Mouse (Mus musculus) left cerebral cortex, adult 6 months (tissue): ENCODE results near the gene Gm21992. TPM values are rescaled to one million over a fixed set of nuclear protein-coding genes. Genes with fewer than 3 reads are reported as not detected.

Experiments
- long read RNA-seq, 2 experiments: library from polyadenylated mRNA; unstranded; transcript quantifications; one replicate each; pipeline ENCODE4 v2.0.0; 2019 to 2020
- polyA plus RNA-seq: library from polyadenylated mRNA; unstranded; fragments of <200 nt; fragmentation: Nextera tagmentation; gene quantifications from 2 replicates; pipeline ENCODE4 v1.2.3, GENCODE M21; 2021

Gene Gm21992
- 5.1 and 8.4 TPM in 2 replicates for polyA plus RNA-seq
- long read RNA-seq, experiment 1, partial matches to known transcripts = 3 of 22 reads
- long read RNA-seq, experiment 1, other reads (novel, unspliced or antisense) = 18 of 22 reads
- long read RNA-seq, experiment 2, partial matches to known transcripts = 0 of 8 reads
- long read RNA-seq, experiment 2, other reads (novel, unspliced or antisense) = 8 of 8 reads

DNA sequence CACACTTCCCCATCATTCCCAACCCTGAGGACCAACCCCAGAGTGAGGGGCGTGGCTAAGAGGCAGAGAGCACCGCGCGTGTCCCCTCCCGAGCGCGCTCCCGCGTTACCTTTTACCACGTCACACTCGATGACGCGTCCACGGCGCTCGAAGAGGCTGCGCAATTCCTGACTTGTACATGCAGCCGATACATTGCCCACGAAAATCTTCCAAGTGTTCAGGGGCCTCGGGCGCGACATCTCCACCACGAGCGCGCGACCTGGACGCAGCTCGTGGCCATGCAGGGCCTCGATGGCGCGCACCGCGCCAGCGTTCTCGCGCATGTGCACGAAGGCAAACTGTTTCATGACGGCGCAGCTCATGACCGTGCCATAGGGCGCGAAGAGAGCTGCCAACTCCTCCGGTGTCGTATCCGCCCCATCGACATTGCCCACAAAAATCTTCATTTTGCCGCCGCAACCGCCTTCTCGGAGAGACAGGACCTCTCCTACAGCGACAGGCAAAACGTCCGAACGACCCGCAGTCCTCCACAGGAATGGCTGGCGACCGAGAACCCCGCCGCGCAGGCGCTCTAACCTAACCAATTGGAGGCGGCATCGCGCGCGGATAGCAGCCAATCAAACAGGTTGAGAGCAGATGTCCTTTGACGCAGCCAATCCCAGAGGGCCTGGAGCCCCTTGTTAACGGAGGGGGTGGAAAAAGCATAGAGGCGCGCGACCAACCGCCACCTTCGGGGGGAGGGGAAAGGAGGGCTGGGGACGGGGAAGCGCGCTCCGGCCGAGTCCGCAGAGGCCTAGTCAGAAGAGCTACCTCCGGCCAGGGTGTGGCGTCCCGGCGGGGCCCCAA lies at the start of gene Gm21992, which contains the start of gene Rbm14:
TSS of gene Gm21992 (minus strand) at position 550 of the 846 bp plus-strand sequence.
TSS of gene Rbm14 (minus strand) at position 572 of the 846 bp plus-strand sequence.

DNA sequence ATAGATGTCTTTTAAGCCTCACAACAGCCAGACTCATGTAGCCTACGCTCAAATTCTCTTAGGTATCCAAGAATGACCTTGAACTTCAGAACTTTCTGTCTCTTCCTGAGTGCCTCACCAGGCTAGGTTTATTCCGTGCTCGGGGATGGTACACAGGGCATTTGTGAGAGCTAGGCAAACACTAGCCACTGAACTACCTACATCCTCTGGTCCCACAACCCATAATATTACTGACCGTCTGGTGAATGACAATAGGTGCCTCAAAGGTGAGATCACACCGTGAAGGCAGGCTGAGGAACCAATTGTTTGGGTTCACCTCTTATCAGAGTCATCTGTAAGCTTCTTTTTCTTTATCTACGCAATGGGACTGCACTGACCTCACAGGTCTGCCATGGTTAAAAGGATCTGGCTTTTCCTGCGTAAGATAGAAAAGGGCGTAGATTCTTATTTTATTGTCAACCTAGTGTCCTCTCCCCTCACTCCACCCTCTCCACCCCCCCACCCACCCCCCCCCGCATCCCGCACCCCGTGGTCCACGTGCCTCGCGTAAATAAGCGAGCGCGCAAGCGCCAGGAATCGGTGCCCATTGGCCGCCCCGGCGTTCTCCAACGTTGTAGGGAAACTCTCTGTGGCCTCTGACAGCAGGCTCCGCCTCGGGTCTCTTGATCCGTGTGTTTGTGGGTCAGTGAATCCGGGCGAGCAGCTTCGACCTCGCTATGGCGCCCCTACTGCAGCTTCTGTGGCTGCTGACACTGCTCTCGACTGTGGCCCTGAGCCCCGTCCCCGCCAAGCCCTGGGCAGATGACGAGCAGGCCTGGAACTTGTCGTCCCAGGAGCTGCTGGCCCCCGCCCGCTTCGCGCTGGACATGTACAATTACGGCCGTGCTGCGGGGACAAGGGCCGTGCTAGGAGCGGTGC lies 43.4 kb upstream of the Gm21992 start, which contains the start of gene Ctsf:
TSS of gene Ctsf (plus strand) at position 579 of the 918 bp plus-strand sequence.

DNA sequence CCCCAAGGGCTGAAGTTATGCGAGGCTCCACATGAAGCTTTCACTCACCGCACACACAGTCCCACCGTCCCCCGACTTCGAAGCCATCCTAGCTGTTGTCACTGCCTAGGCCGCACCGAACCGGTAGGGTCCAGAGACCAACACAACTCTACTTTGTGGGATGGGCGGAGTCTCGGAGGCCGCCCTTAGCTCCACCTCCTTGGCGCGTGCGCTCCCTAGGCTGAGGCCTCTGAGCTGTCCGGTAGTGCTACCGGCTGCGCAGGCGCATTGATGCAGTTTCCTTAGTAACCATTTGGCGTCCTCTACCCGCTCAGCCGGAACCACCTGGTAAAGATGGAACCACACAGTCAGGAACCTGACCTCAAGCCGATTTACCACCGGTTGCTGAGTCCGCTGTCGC lies 27.7 kb upstream of the Gm21992 start, which contains the start of the genes Ccs and Ccdc87:
TSS of gene Ccs (minus strand) at position 184 of the 400 bp plus-strand sequence.
TSS of gene Ccdc87 (plus strand) at position 218 of the 400 bp plus-strand sequence.

DNA sequence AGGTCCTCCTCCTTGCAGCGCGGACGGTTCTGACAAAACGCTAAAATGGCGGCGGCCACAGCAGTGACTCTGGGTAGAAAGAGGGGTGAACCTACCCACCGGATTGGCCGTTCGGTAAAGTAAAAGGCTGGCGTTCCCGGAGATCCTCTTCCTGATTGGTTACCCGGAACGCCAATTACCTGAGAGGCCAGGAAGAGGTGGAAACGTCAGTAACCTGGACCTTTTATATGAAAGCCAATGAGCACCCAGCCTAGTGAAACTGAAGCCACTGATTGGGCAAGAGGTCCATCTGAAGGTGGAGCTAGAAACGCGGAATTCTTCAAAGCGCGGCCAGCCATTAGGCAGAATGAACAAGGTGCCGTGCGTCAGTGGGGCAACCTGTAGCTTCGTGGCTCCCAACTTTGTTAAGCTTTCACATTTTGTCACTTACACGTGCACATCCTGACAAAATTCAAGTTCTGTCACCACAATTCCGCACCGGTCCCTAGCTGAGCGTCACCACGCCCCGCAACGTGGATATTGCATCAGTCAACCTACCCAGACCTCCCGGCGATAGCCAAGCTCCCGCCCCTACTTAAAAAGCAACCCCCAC lies 17.5 kb downstream of the Gm21992 start, which contains the start of gene Rbm4:
TSS of gene Rbm4 (minus strand) at position 71 of the 592 bp plus-strand sequence.

DNA sequence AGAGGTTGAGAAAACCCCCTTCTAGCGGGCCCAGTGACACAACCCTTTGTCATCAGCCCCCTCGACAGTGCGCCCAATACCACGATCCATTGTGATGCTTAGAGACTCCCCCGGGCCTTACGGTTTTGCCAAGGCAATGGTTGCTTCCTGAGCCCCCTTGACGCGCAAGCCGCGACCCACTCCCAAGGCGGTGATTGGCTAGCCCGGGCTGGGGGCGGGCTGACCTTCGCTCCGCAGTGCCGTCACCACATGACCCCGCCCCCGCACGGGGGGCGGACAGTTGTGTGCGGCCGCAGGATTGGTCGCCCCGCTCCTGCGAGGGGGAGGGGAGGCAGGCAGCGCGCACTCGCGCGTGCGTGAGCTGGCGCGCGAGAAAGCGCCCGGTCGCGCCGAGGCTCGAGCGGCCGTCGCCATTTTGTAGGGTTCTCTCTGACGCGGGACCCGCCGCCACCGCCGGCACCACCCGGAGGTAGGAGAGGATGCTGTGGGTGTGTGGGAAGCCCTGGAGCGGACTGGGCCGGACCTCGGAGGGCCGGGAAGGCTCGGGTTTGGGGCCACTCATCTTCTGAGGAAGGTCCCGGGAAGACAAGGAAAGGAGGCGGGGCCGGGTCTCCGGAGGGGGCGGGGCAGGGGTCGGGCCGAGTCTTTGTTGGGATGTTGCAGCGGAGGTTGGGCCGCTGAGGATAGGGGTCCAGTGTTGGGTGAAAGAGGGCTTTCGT lies 55.1 kb downstream of the Gm21992 start, which contains the start of gene Rbm4b:
TSS of gene Rbm4b (plus strand) at position 305 of the 719 bp plus-strand sequence.

DNA sequence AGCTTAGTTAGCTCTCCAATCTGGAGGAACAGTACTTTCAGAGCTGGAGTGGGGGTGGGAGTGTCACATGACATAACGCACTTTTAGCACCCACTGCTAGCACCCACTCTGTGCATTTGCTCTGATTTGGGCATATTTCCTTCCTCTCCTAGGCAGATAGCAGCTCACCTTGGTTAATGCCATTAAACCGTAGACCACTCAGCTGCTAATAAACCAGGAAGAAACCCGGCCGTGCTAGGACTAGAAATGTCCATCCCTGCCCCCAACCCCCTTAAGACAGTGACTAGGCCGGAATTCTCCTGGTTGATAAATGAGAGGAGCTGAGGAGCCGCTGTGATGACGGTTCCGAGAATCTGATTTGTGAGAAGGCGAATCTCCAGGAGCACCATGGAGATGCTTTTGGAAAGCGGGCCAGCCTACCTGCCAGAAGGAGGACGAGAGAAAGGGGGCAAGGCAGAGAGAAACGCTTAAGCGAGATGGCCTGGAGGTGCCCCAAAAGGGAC lies 100.3 kb downstream of the Gm21992 start, which contains the start of gene Sptbn2:
TSS of gene Sptbn2 (plus strand) at position 70 of the 503 bp plus-strand sequence.

DNA sequence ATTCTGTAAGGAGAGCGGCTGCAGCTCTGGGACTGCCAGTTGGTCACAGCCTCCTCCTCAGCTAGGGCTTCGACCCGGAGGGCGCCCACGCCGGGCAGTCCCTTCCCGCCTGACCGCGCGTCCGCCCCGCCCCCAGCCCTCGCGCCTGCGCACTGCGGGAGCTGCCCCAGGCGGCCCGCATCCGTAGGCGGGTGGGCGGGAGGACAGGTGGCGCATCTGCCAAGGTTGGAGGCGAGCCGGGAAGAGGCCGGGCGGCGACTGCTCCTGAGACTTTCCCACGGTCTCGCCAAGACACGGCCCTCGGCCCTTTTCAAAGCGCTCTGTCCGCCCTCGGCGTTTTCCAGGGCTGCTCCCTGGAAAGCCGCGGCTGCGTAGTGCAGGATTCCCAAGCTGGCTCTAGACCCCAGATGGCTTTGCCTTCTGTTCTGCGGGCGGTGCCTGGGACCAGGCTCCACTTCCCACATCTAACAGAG lies 113.2 kb downstream of the Gm21992 start, which contains the start of gene Gm960:
TSS of gene Gm960 (minus strand) at position 464 of the 473 bp plus-strand sequence.

Other genes with a start within 250 kb of the Gm21992 start
- 2.0 and 4.3 TPM in 2 replicates for gene Lrfn4, start 195.9 kb downstream of the Gm21992 start, polyA plus RNA-seq
- 39.4 and 51.1 TPM in 2 replicates for gene Rce1, start 186.0 kb downstream of the Gm21992 start, polyA plus RNA-seq
- gene Gm960, start 112.9 kb downstream of the Gm21992 start, polyA plus RNA-seq = 5.0 and 5.5 TPM in 2 replicates
- 48.6 and 61.2 TPM in 2 replicates for gene Sptbn2, start 100.4 kb downstream of the Gm21992 start, polyA plus RNA-seq
- gene Rbm4b, start 55.1 kb downstream of the Gm21992 start, polyA plus RNA-seq = 21.5 and 24.9 TPM in 2 replicates
- 25.7 and 26.6 TPM in 2 replicates for gene Rbm4, start 17.7 kb downstream of the Gm21992 start, polyA plus RNA-seq
- gene Rbm14, start within 50 bp of the Gm21992 start, polyA plus RNA-seq = 7.6 and 11.1 TPM in 2 replicates
- gene Ccs, start 27.7 kb upstream of the Gm21992 start, polyA plus RNA-seq = 37.7 and 46.6 TPM in 2 replicates
- 1.5 and 1.8 TPM in 2 replicates for gene Ccdc87, start 27.8 kb upstream of the Gm21992 start, polyA plus RNA-seq
- 79.0 and 97.4 TPM in 2 replicates for gene Ctsf, start 43.5 kb upstream of the Gm21992 start, polyA plus RNA-seq
- gene Actn3, start 66.3 kb upstream of the Gm21992 start, polyA plus RNA-seq = 0.28 and 1.0 TPM in 2 replicates
- gene Zdhhc24, start 67.1 kb upstream of the Gm21992 start, polyA plus RNA-seq = 10.3 and 15.3 TPM in 2 replicates
- 7.2 and 18.1 TPM in 2 replicates for gene Bbs1, start 95.0 kb upstream of the Gm21992 start, polyA plus RNA-seq
- 20.7 and 24.6 TPM in 2 replicates for gene Dpp3, start 116.7 kb upstream of the Gm21992 start, polyA plus RNA-seq
- gene Peli3, start 131.5 kb upstream of the Gm21992 start, polyA plus RNA-seq = 8.9 and 11.4 TPM in 2 replicates
- 133 and 161 TPM in 2 replicates for gene Mrpl11, start 150.5 kb upstream of the Gm21992 start, polyA plus RNA-seq
- gene Npas4, start 178.7 kb upstream of the Gm21992 start, polyA plus RNA-seq = 12.7 and 17.4 TPM in 2 replicates
- gene Slc29a2, start 212.2 kb upstream of the Gm21992 start, polyA plus RNA-seq = 6.6 and 8.4 TPM in 2 replicates
- gene B4gat1, start 227.2 kb upstream of the Gm21992 start, polyA plus RNA-seq = 129 and 165 TPM in 2 replicates
- gene AC124502.3, start 227.3 kb upstream of the Gm21992 start, polyA plus RNA-seq = 1.7 and 2.9 TPM in 2 replicates
- gene Brms1, start 229.7 kb upstream of the Gm21992 start, polyA plus RNA-seq = 33.0 and 37.7 TPM in 2 replicates
- gene Rin1, start 238.9 kb upstream of the Gm21992 start, polyA plus RNA-seq = 13.6 and 19.4 TPM in 2 replicates